Mouse (Mus musculus): Measurements from ENCODE around the gene Cfap206. TPM values are rescaled to one million over a fixed set of nuclear protein-coding genes. Genes with fewer than 3 reads are reported as not detected.

Gene Cfap206
- polyA plus RNA-seq, 1 experiment: 1.4 TPM

DNA sequence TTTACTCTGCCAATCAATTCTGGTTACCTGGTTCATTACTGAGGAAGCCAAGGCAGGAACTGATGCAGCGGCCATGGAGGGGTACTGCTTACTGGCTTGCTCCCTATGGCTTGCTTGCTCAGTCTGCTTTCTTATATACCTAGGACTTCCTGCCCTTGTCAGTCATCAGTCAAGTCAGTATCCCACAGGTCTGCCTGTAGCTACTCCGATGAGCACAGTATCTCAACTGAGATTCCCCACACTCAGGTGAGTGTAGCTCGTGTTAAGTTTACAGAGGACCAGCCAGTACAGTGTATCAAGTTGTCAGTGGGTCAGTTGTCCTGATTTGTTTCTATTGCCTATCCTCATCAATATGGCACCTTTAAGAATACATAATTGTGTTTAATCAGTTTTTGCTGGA is 89.3 kb downstream of the Cfap206 start:
- Histone ChIP-seq H3K9ac (ENCODE audit: low read depth, poor library complexity, severe bottlenecking) (no peak overlapping the region), H3K27ac (ENCODE audit: insufficient read depth, low read length) (no peak overlapping the region), H3K9me3 (replicated peaks; ENCODE audit: control insufficient read depth, insufficient read depth, low read length, poor library complexity, severe bottlenecking) (no peaks in the 10 kb centered on the region), H3K4me3 (ENCODE audit: low read depth, low read length) (no peak overlapping the region), H3K36me3 (ENCODE audit: control insufficient read depth, insufficient read depth, low read length, poor library complexity, severe bottlenecking) (0 out of 2 replicates have a peak, but pooled peaks cover 5% of the 10 kb centered on the region), H3K4me1 (ENCODE audit: control insufficient read depth, insufficient read depth, low read length) (no peaks in the 10 kb centered on the region), H3K27me3 (ENCODE audit: control insufficient read depth, insufficient read depth, low read length, poor library complexity, severe bottlenecking) (no peaks in the 10 kb centered on the region)
- TF ChIP-seq EP300 (IDR thresholded peaks at IDR 0.05; ENCODE audit: insufficient read depth, low read depth, low read length): no peak
- TF ChIP-seq POLR2A (IDR thresholded peaks at IDR 0.05; ENCODE audit: insufficient read depth, low read length): no peak
- TF ChIP-seq CTCF (IDR thresholded peaks at IDR 0.05; ENCODE audit: low read depth, low read length): no peak

DNA sequence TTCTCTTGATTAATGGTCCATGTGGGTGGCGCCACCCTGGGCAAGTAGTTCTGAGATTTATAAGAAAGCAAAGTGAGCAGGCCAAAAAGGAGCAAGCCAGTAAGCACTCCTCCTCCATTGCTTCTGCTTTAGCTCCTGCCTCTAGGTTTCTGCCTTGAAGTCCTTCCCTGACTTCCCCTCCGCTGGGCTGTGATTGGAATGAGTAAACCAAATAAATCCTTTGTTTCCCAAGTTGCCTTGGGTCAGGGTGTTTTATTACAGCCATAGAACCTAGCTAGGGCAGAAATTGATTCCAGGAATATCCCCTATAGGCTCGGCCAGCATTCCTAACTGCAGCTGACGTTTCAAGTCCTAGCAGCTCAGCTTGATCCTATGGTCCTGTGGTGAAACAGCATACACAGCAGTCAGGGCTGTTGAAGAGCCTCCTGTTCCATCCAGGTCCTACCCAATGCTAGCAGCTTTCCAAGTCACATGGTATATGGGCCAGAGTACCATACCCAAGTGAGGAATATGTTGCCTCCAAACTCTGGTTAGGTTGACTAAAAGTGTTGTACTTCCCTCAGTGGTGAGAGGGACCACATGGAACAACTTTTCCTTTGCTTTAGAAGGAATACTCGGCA is 90.2 kb downstream of the Cfap206 start:
- Histone ChIP-seq H3K27ac (ENCODE audit: insufficient read depth, low read length) (no peak overlapping the region), H3K4me3 (ENCODE audit: low read depth, low read length) (no peak overlapping the region), H3K4me1 (ENCODE audit: control insufficient read depth, insufficient read depth, low read length) (no peaks in the 10 kb centered on the region), H3K27me3 (ENCODE audit: control insufficient read depth, insufficient read depth, low read length, poor library complexity, severe bottlenecking) (no peaks in the 10 kb centered on the region), H3K9me3 (replicated peaks; ENCODE audit: control insufficient read depth, insufficient read depth, low read length, poor library complexity, severe bottlenecking) (no peaks in the 10 kb centered on the region), H3K9ac (ENCODE audit: low read depth, poor library complexity, severe bottlenecking) (no peak overlapping the region), H3K36me3 (ENCODE audit: control insufficient read depth, insufficient read depth, low read length, poor library complexity, severe bottlenecking) (0 out of 2 replicates have a peak, but pooled peaks cover 5% of the 10 kb centered on the region)
- no peak for TF ChIP-seq CTCF (IDR thresholded peaks at IDR 0.05; ENCODE audit: low read depth, low read length)
- no peak for TF ChIP-seq POLR2A (IDR thresholded peaks at IDR 0.05; ENCODE audit: insufficient read depth, low read length)
- no peak for TF ChIP-seq EP300 (IDR thresholded peaks at IDR 0.05; ENCODE audit: insufficient read depth, low read depth, low read length)

Other genes with a start within 250 kb of the Cfap206 start
- 108 and 117 TPM in 2 replicates for gene Akirin2, start 179.3 kb downstream of the Cfap206 start, polyA plus RNA-seq (2011; ENCODE audit: insufficient read depth, insufficient read length, low read depth, missing spikeins)
- 131 and 138 TPM in 2 replicates for gene Orc3, start 115.3 kb downstream of the Cfap206 start, polyA plus RNA-seq (2011; ENCODE audit: insufficient read depth, insufficient read length, low read depth, missing spikeins)
- gene Rars2, start 115.2 kb downstream of the Cfap206 start, polyA plus RNA-seq (2011; ENCODE audit: insufficient read depth, insufficient read length, low read depth, missing spikeins): 61.7 and 71.0 TPM in 2 replicates
- gene Slc35a1, start 42.8 kb downstream of the Cfap206 start, polyA plus RNA-seq (2011; ENCODE audit: insufficient read depth, insufficient read length, low read depth, missing spikeins): 20.4 and 23.0 TPM in 2 replicates
- not detected in 2 replicates for gene Gm136, start 26.1 kb upstream of the Cfap206 start, polyA plus RNA-seq (2011; ENCODE audit: insufficient read depth, insufficient read length, low read depth, missing spikeins)
- 27.5 and 27.8 TPM in 2 replicates for gene Smim8, start 48.2 kb upstream of the Cfap206 start, polyA plus RNA-seq (2011; ENCODE audit: insufficient read depth, insufficient read length, low read depth, missing spikeins)
- gene Zfp292, start 152.8 kb upstream of the Cfap206 start, polyA plus RNA-seq (2011; ENCODE audit: insufficient read depth, insufficient read length, low read depth, missing spikeins): 32.7 and 36.9 TPM in 2 replicates
- gene Cga, start 163.6 kb upstream of the Cfap206 start, polyA plus RNA-seq (2011; ENCODE audit: insufficient read depth, insufficient read length, low read depth, missing spikeins): not detected in 2 replicates

All from ES-Bruce4 (cell line).